12 mouse cellular contexts compared by ENCODE assay signal in genomic region chr9:31283044-31283443, GRCm38 (mm10). TPM values are rescaled to one million over a fixed set of nuclear protein-coding genes. Genes with fewer than 3 reads are reported as not detected.
A peak's percentile ranks its signal among the peaks of the same experiment; 100 is the strongest.
DNase-seq lines count a peak whose midpoint lies in the region; ATAC-seq lines count a peak whose summit lies in the region.
"Had no signal": no experiment of that assay in that cellular context is flagged by ENCODE, and none has a peak within 500 bp of the region (broad histone marks: within the 10 kb centered on the region; RNA-seq: fewer than 3 reads in every experiment).

No protein-coding gene starts in this region.

- DNase-seq in lung, postnatal 14 days = no peak
- no peak for DNase-seq in forebrain, embryonic 14.5 days (ENCODE audit: low spot score)
- no peak for DNase-seq in kidney, adult 8-10 months
- DNase-seq in embryo, embryonic 10.5 days (ENCODE audit: low spot score) = no peak
- no peak for DNase-seq in right cerebral cortex, postnatal 14 days
- DNase-seq: heart, postnatal 4 days; layer of hippocampus, postnatal 36 days; lung, adult 2 months had no signal

- ATAC-seq in lung, embryonic 15.5 days (ENCODE audit: borderline replicate concordance, extremely low read depth, low FRiP score, low TSS enrichment) = no peak
- ATAC-seq in forebrain, embryonic 14.5 days = no peak
- no peak for ATAC-seq in liver, embryonic 15.5 days (ENCODE audit: insufficient read depth)
- no peak for ATAC-seq in neural tube, embryonic 15.5 days (ENCODE audit: low FRiP score)

- no peaks in the 10 kb centered on the region for H3K9me3 ChIP-seq in lung, embryonic 15.5 days
- H3K9me3 ChIP-seq in forebrain, embryonic 14.5 days (replicated peaks; ENCODE audit: control insufficient read depth, low read length) = no peaks in the 10 kb centered on the region
- H3K9me3 ChIP-seq in liver, embryonic 15.5 days (replicated peaks) = no peaks in the 10 kb centered on the region
- no peaks in the 10 kb centered on the region for H3K9me3 ChIP-seq in neural tube, embryonic 15.5 days (replicated peaks)

- H3K36me3 ChIP-seq in lung, embryonic 15.5 days = no peaks in the 10 kb centered on the region
- H3K36me3 ChIP-seq in forebrain, embryonic 14.5 days (ENCODE audit: control insufficient read depth, insufficient read depth, low read length) = no peaks in the 10 kb centered on the region
- H3K36me3 ChIP-seq in liver, embryonic 15.5 days (replicated peaks) = no peaks in the 10 kb centered on the region
- H3K36me3 ChIP-seq in neural tube, embryonic 15.5 days = no peaks in the 10 kb centered on the region

- no peak overlapping the region for H3K9ac ChIP-seq in lung, embryonic 15.5 days
- no peak overlapping the region for H3K9ac ChIP-seq in forebrain, embryonic 14.5 days (ENCODE audit: low read length)
- H3K9ac ChIP-seq in liver, embryonic 15.5 days = no peak overlapping the region
- H3K9ac ChIP-seq in neural tube, embryonic 15.5 days (replicated peaks) = no peak overlapping the region

- H3K4me1 ChIP-seq in lung, embryonic 15.5 days = peaks cover 26% of the 10 kb centered on the region
- peaks cover 16% of the 10 kb centered on the region for H3K4me1 ChIP-seq in forebrain, embryonic 14.5 days (ENCODE audit: control insufficient read depth, insufficient read depth, low read length)
- peaks cover 50% of the 10 kb centered on the region for H3K4me1 ChIP-seq in liver, embryonic 15.5 days (replicated peaks)
- peaks cover 25% of the 10 kb centered on the region for H3K4me1 ChIP-seq in neural tube, embryonic 15.5 days

- H3K4me2 ChIP-seq in lung, embryonic 15.5 days = no peak overlapping the region
- H3K4me2 ChIP-seq in forebrain, embryonic 14.5 days (ENCODE audit: low read length) = peak overlapping the region; percentile 75; the same call in 1 of the 2 replicates
- no peak overlapping the region for H3K4me2 ChIP-seq in liver, embryonic 15.5 days
- H3K4me2 ChIP-seq in neural tube, embryonic 15.5 days = no peak overlapping the region; the same call in 1 of the 2 replicates

- H3K4me3 ChIP-seq in lung, embryonic 15.5 days = no peak overlapping the region
- no peak overlapping the region for H3K4me3 ChIP-seq in forebrain, embryonic 14.5 days (ENCODE audit: low read depth, low read length)
- H3K4me3 ChIP-seq in liver, embryonic 15.5 days (replicated peaks) = no peak overlapping the region
- H3K4me3 ChIP-seq in neural tube, embryonic 15.5 days (replicated peaks) = no peak overlapping the region

- WGBS in lung, embryonic 15.5 days = 87% methylated on average over 4 of the region's 4 CpGs
- 76% methylated on average over 4 of the region's 4 CpGs for WGBS in forebrain, embryonic 14.5 days
- WGBS in liver, embryonic 15.5 days (ENCODE audit: insufficient replicate concordance) = 76% methylated on average over 4 of the region's 4 CpGs
- WGBS in neural tube, embryonic 15.5 days = 79% methylated on average over 4 of the region's 4 CpGs

- 0 out of 2 replicates have a peak overlapping the region, but pooled peaks have one; percentile 34 for H3K27ac ChIP-seq in lung, embryonic 15.5 days
- H3K27ac ChIP-seq in forebrain, embryonic 14.5 days (ENCODE audit: low read depth, low read length) = no peak overlapping the region; the same call in 1 of the 2 replicates
- peak overlapping the region; percentile 52 for H3K27ac ChIP-seq in liver, embryonic 15.5 days (replicated peaks)
- H3K27ac ChIP-seq in neural tube, embryonic 15.5 days (replicated peaks) = peak overlapping the region; percentile 38; the same call in 1 of the 2 replicates
- H3K27ac ChIP-seq: kidney, postnatal 0 days had no signal

- no peaks in the 10 kb centered on the region for H3K27me3 ChIP-seq in lung, embryonic 15.5 days
- H3K27me3 ChIP-seq in forebrain, embryonic 14.5 days (replicated peaks; ENCODE audit: control insufficient read depth, insufficient read depth, low read length) = no peaks in the 10 kb centered on the region
- no peaks in the 10 kb centered on the region for H3K27me3 ChIP-seq in liver, embryonic 15.5 days
- H3K27me3 ChIP-seq in neural tube, embryonic 15.5 days (replicated peaks) = no peaks in the 10 kb centered on the region

RNA-seq across cellular contexts. Expression of gene Prdm10, which starts 2.7 kb away (rescaled TPM):
- polyA plus RNA-seq in lung, embryonic 15.5 days (2015; fragmentation: Nextera tagmentation; extraction: Ambion mirVana) = 3.9 and 4.6 TPM in 2 replicates
- polyA plus RNA-seq in forebrain, embryonic 14.5 days (2014; fragmentation: Nextera tagmentation; extraction: Ambion mirVana) = 7.3 and 9.7 TPM in 2 replicates
- 2.3 and 3.0 TPM in 2 replicates for polyA plus RNA-seq in liver, embryonic 15.5 days (2015; fragmentation: Nextera tagmentation; extraction: Ambion mirVana)
- polyA plus RNA-seq in neural tube, embryonic 15.5 days (2015; fragmentation: Nextera tagmentation; extraction: Ambion mirVana) = 6.4 and 7.3 TPM in 2 replicates
